Mouse (Mus musculus): Measurements from ENCODE around the gene Mnx1. TPM values are rescaled to one million over a fixed set of nuclear protein-coding genes. Genes with fewer than 3 reads are reported as not detected.
A peak's percentile ranks its signal among the peaks of the same experiment; 100 is the strongest.

Mnx1 gene
- polyA plus RNA-seq, 1 experiment from 2014 or later = not detected

GRCm38 (mm10) chr5:29471396-29471795, 6.9 kb downstream of the Mnx1 start:
- H3K9me3 ChIP-seq (ENCODE audit: control insufficient read depth, low read length) = no peaks in the 10 kb centered on the region
- H3K9ac ChIP-seq (ENCODE audit: low read length) = no peak overlapping the region
- WGBS = under 1% methylated on average over 11 of the region's 11 CpGs
- H3K4me1 ChIP-seq (replicated peaks; ENCODE audit: control insufficient read depth, insufficient read depth, low read length) = peaks cover 4% of the 10 kb centered on the region; the same call in 1 of the 2 replicates
- no peak overlapping the region for H3K4me3 ChIP-seq (ENCODE audit: low read depth, low read length)
- H3K27me3 ChIP-seq (ENCODE audit: control insufficient read depth, insufficient read depth, low read length) = peaks cover 99% of the 10 kb centered on the region
- no peaks in the 10 kb centered on the region for H3K36me3 ChIP-seq (ENCODE audit: control insufficient read depth, insufficient read depth, low read length)
- DNase-seq (ENCODE audit: low spot score) (no peak), ATAC-seq (replicated peaks; ENCODE audit: low FRiP score) (no peak)
- H3K27ac ChIP-seq (ENCODE audit: low read depth, low read length) = no peak overlapping the region
- H3K4me2 ChIP-seq (ENCODE audit: low read depth, low read length, severe bottlenecking) = no peak overlapping the region

GRCm38 (mm10) chr5:29470851-29471394, 7.3 kb downstream of the Mnx1 start:
- WGBS = 1% methylated on average over 20 of the region's 20 CpGs
- DNase-seq (ENCODE audit: low spot score) = no peak
- no peaks in the 10 kb centered on the region for H3K9me3 ChIP-seq (ENCODE audit: control insufficient read depth, low read length)
- peaks cover 4% of the 10 kb centered on the region; the same call in 1 of the 2 replicates for H3K4me1 ChIP-seq (replicated peaks; ENCODE audit: control insufficient read depth, insufficient read depth, low read length)
- H3K4me2 ChIP-seq (ENCODE audit: low read depth, low read length, severe bottlenecking) = no peak overlapping the region
- no peak overlapping the region for H3K4me3 ChIP-seq (ENCODE audit: low read depth, low read length)
- H3K9ac ChIP-seq (ENCODE audit: low read length) = no peak overlapping the region
- no peak for ATAC-seq (replicated peaks; ENCODE audit: low FRiP score)
- no peak overlapping the region for H3K27ac ChIP-seq (ENCODE audit: low read depth, low read length)
- H3K36me3 ChIP-seq (ENCODE audit: control insufficient read depth, insufficient read depth, low read length) = no peaks in the 10 kb centered on the region
- H3K27me3 ChIP-seq (ENCODE audit: control insufficient read depth, insufficient read depth, low read length) = peaks cover 97% of the 10 kb centered on the region

GRCm38 (mm10) chr5:29470271-29470670, 8.0 kb downstream of the Mnx1 start:
- H3K4me3 ChIP-seq (ENCODE audit: low read depth, low read length) = no peak overlapping the region
- no peak for ATAC-seq (replicated peaks; ENCODE audit: low FRiP score)

GRCm38 (mm10) chr5:29469501-29469900, 8.8 kb downstream of the Mnx1 start:
- Histone ChIP-seq H3K4me3 (ENCODE audit: low read depth, low read length) (no peak overlapping the region), H3K27me3 (ENCODE audit: control insufficient read depth, insufficient read depth, low read length) (peaks cover 83% of the 10 kb centered on the region), H3K4me2 (ENCODE audit: low read depth, low read length, severe bottlenecking) (no peak overlapping the region), H3K36me3 (ENCODE audit: control insufficient read depth, insufficient read depth, low read length) (no peaks in the 10 kb centered on the region), H3K9ac (ENCODE audit: low read length) (no peak overlapping the region), H3K4me1 (replicated peaks; ENCODE audit: control insufficient read depth, insufficient read depth, low read length) (peaks cover 4% of the 10 kb centered on the region; the same call in 1 of the 2 replicates), H3K9me3 (ENCODE audit: control insufficient read depth, low read length) (no peaks in the 10 kb centered on the region), H3K27ac (ENCODE audit: low read depth, low read length) (no peak overlapping the region)
- DNase-seq (ENCODE audit: low spot score) = no peak
- WGBS = 2% methylated on average over 4 of the region's 4 CpGs
- ATAC-seq (replicated peaks; ENCODE audit: low FRiP score) = no peak

More at GRCm38 (mm10) chr5:29470271-29470670, 8.0 kb downstream of the Mnx1 start:
- no peak overlapping the region for H3K9ac ChIP-seq (ENCODE audit: low read length)
- no peak overlapping the region for H3K4me2 ChIP-seq (ENCODE audit: low read depth, low read length, severe bottlenecking)
- H3K27me3 ChIP-seq (ENCODE audit: control insufficient read depth, insufficient read depth, low read length) = peaks cover 91% of the 10 kb centered on the region
- no peaks in the 10 kb centered on the region for H3K9me3 ChIP-seq (ENCODE audit: control insufficient read depth, low read length)
- H3K4me1 ChIP-seq (replicated peaks; ENCODE audit: control insufficient read depth, insufficient read depth, low read length) = peaks cover 4% of the 10 kb centered on the region; the same call in 1 of the 2 replicates
- H3K36me3 ChIP-seq (ENCODE audit: control insufficient read depth, insufficient read depth, low read length) = no peaks in the 10 kb centered on the region
- no peak overlapping the region for H3K27ac ChIP-seq (ENCODE audit: low read depth, low read length)
- 8% methylated on average over 5 of the region's 5 CpGs for WGBS
- no peak for DNase-seq (ENCODE audit: low spot score)

GRCm38 (mm10) chr5:29468351-29469065, 9.8 kb downstream of the Mnx1 start:
- Histone ChIP-seq H3K4me1 (replicated peaks; ENCODE audit: control insufficient read depth, insufficient read depth, low read length) (peaks cover 4% of the 10 kb centered on the region; the same call in 1 of the 2 replicates), H3K4me3 (ENCODE audit: low read depth, low read length) (peak overlapping the region; percentile 35)

GRCm38 (mm10) chr5:29467489-29468350, 10.6 kb downstream of the Mnx1 start:
- H3K9ac ChIP-seq (ENCODE audit: low read length) = no peak overlapping the region
- DNase-seq (ENCODE audit: low spot score) = peak; percentile 62
- H3K9me3 ChIP-seq (ENCODE audit: control insufficient read depth, low read length) = no peaks in the 10 kb centered on the region
- H3K36me3 ChIP-seq (ENCODE audit: control insufficient read depth, insufficient read depth, low read length) = no peaks in the 10 kb centered on the region
- peaks cover 4% of the 10 kb centered on the region; the same call in 1 of the 2 replicates for H3K4me1 ChIP-seq (replicated peaks; ENCODE audit: control insufficient read depth, insufficient read depth, low read length)
- H3K27ac ChIP-seq (ENCODE audit: low read depth, low read length) = no peak overlapping the region
- ATAC-seq (replicated peaks; ENCODE audit: low FRiP score) = peak; percentile 49
- H3K4me2 ChIP-seq (ENCODE audit: low read depth, low read length, severe bottlenecking) = peak overlapping the region; percentile 62
- peaks cover 66% of the 10 kb centered on the region for H3K27me3 ChIP-seq (ENCODE audit: control insufficient read depth, insufficient read depth, low read length)
- WGBS = 3% methylated on average over 67 of the region's 67 CpGs
- peak overlapping the region; percentile 35 for H3K4me3 ChIP-seq (ENCODE audit: low read depth, low read length)

More at GRCm38 (mm10) chr5:29468351-29469065, 9.8 kb downstream of the Mnx1 start:
- Histone ChIP-seq H3K4me2 (ENCODE audit: low read depth, low read length, severe bottlenecking) (peak overlapping the region; percentile 62; the same call in 1 of the 2 replicates), H3K9ac (ENCODE audit: low read length) (no peak overlapping the region), H3K36me3 (ENCODE audit: control insufficient read depth, insufficient read depth, low read length) (no peaks in the 10 kb centered on the region), H3K27me3 (ENCODE audit: control insufficient read depth, insufficient read depth, low read length) (peaks cover 73% of the 10 kb centered on the region), H3K27ac (ENCODE audit: low read depth, low read length) (no peak overlapping the region), H3K9me3 (ENCODE audit: control insufficient read depth, low read length) (no peaks in the 10 kb centered on the region)
- no peak for ATAC-seq (replicated peaks; ENCODE audit: low FRiP score)
- whole genome bisulfite sequencing = 2% methylated on average over 17 of the region's 17 CpGs
- DNase-seq (ENCODE audit: low spot score) = no peak

GRCm38 (mm10) chr5:29462943-29463686, 15.2 kb downstream of the Mnx1 start:
- no peak overlapping the region for H3K9ac ChIP-seq (ENCODE audit: low read length)
- no peak overlapping the region for H3K4me2 ChIP-seq (ENCODE audit: low read depth, low read length, severe bottlenecking)
- no peaks in the 10 kb centered on the region for H3K9me3 ChIP-seq (ENCODE audit: control insufficient read depth, low read length)
- no peaks in the 10 kb centered on the region; the same call in 1 of the 2 replicates for H3K4me1 ChIP-seq (replicated peaks; ENCODE audit: control insufficient read depth, insufficient read depth, low read length)
- H3K27ac ChIP-seq (ENCODE audit: low read depth, low read length) = no peak overlapping the region
- ATAC-seq (replicated peaks; ENCODE audit: low FRiP score) = no peak
- 77% methylated on average over 9 of the region's 9 CpGs for WGBS
- no peak overlapping the region for H3K4me3 ChIP-seq (ENCODE audit: low read depth, low read length)
- no peaks in the 10 kb centered on the region for H3K36me3 ChIP-seq (ENCODE audit: control insufficient read depth, insufficient read depth, low read length)
- peaks cover 20% of the 10 kb centered on the region for H3K27me3 ChIP-seq (ENCODE audit: control insufficient read depth, insufficient read depth, low read length)
- no peak for DNase-seq (ENCODE audit: low spot score)

All from forebrain, embryonic 11.5 days (tissue).